Comparison of ENCODE assay signal across 8 mouse cellular contexts in genomic region chr13:14038911-14039291, GRCm38 (mm10). TPM values are rescaled to one million over a fixed set of nuclear protein-coding genes. Genes with fewer than 3 reads are reported as not detected.
DNase-seq lines count a peak whose midpoint lies in the region; ATAC-seq and TF ChIP-seq lines count a peak whose summit lies in the region.

No protein-coding gene starts in this region.

- peak overlapping the region; percentile 90 for H3K9ac ChIP-seq in midbrain, embryonic 13.5 days (replicated peaks)

- 3% methylated on average over 8 of the region's 8 CpGs for WGBS in hindbrain, embryonic 10.5 days
- WGBS in midbrain, embryonic 13.5 days: 4% methylated on average over 8 of the region's 8 CpGs

- intact Hi-C loops in left cerebral cortex, postnatal 25 days (cut with DNase I): loop anchor here (1.0 to 2.0 kb wide), 2 partner anchors 24 to 84 kb away; partner anchors contain the start of genes Arid4b, B3galnt2 and Ggps1
- intact Hi-C loops in left cerebral cortex, postnatal 14 days (cut with DNase I): loop anchor here (5.0 kb wide), 1 partner anchor 87 kb away; the partner anchor contains the start of gene B3galnt2
- intact Hi-C loops in left cerebral cortex, postnatal 36 days (cut with DNase I): loop anchor here (2.0 kb wide), 2 partner anchors 24 to 84 kb away; partner anchors contain the start of genes Arid4b, B3galnt2 and Ggps1

- peak overlapping the region; percentile 84 for H3K4me2 ChIP-seq in midbrain, embryonic 13.5 days (replicated peaks)

- TF ChIP-seq POLR2A in bone marrow macrophage, adult 2 months (IDR thresholded peaks at IDR 0.05; ENCODE audit: borderline replicate concordance, low read depth, low read length): no peak

- DNase-seq in left cerebral cortex, postnatal 25 days (ENCODE audit: low spot score in 2 of 2): peak; percentile 17 to 31
- DNase-seq in left cerebral cortex, postnatal 14 days (ENCODE audit: low spot score in 2 of 2): no peak
- DNase-seq in hindbrain, embryonic 10.5 days (ENCODE audit: low spot score): no peak
- DNase-seq in left cerebral cortex, postnatal 36 days (ENCODE audit: low spot score in 2 of 2): no peak
- no peak for DNase-seq in natural killer cell, adult 2 months (ENCODE audit: low spot score in 2 of 2)
- DNase-seq in lung, postnatal 14 days: no peak

- ATAC-seq in midbrain, embryonic 13.5 days: peak; percentile 70

- peaks cover 22% of the 10 kb centered on the region for H3K4me1 ChIP-seq in bone marrow macrophage, adult 2 months (ENCODE audit: control insufficient read depth, insufficient read depth, low read length)
- H3K4me1 ChIP-seq in hindbrain, embryonic 10.5 days (replicated peaks): peaks cover 17% of the 10 kb centered on the region
- peaks cover 22% of the 10 kb centered on the region for H3K4me1 ChIP-seq in midbrain, embryonic 13.5 days (replicated peaks)

- H3K9me3 ChIP-seq in hindbrain, embryonic 10.5 days: no peaks in the 10 kb centered on the region
- H3K9me3 ChIP-seq in midbrain, embryonic 13.5 days: no peaks in the 10 kb centered on the region

- H3K27me3 ChIP-seq in hindbrain, embryonic 10.5 days (ENCODE audit: insufficient read depth, poor library complexity, severe bottlenecking): no peaks in the 10 kb centered on the region; the same call in 1 of the 2 replicates
- H3K27me3 ChIP-seq in midbrain, embryonic 13.5 days: no peaks in the 10 kb centered on the region

- H3K27ac ChIP-seq in bone marrow macrophage, adult 2 months (ENCODE audit: insufficient read depth, low read depth, low read length): no peak overlapping the region
- peak overlapping the region; percentile 98 for H3K27ac ChIP-seq in hindbrain, embryonic 10.5 days
- H3K27ac ChIP-seq in midbrain, embryonic 13.5 days: peak overlapping the region; percentile 97

- peaks cover 6% of the 10 kb centered on the region; the same call in 1 of the 2 replicates for H3K36me3 ChIP-seq in hindbrain, embryonic 10.5 days
- no peaks in the 10 kb centered on the region for H3K36me3 ChIP-seq in midbrain, embryonic 13.5 days

- H3K4me3 ChIP-seq in bone marrow macrophage, adult 2 months (ENCODE audit: insufficient read depth, low read length): peak overlapping the region; percentile 80
- peak overlapping the region; percentile 65 for H3K4me3 ChIP-seq in hindbrain, embryonic 10.5 days
- H3K4me3 ChIP-seq in midbrain, embryonic 13.5 days (replicated peaks): peak overlapping the region; percentile 68

- no peak for TF ChIP-seq CTCF in bone marrow macrophage, adult 2 months (IDR thresholded peaks at IDR 0.05; ENCODE audit: low read depth, low read length)

RNA-seq across cellular contexts. Expression of gene Tbce, which starts 0.5 kb away (rescaled TPM):
- 10 to 100 TPM; 76.5 to 79.1 TPM for total RNA-seq in left cerebral cortex, postnatal 25 days (2021)
- total RNA-seq in left cerebral cortex, postnatal 14 days (2021): 10 to 100 TPM; 60.1 to 66.9 TPM
- polyA plus RNA-seq in bone marrow macrophage, adult 2 months (2012; ENCODE audit: insufficient read depth, insufficient read length, missing spikeins): 65.1 and 107 TPM in 2 replicates
- 49.3 and 60.3 TPM in 2 replicates for polyA plus RNA-seq in hindbrain, embryonic 10.5 days (2016; fragmentation: Nextera tagmentation; extraction: Ambion mirVana)
- 104 and 116 TPM in 2 replicates for polyA plus RNA-seq in midbrain, embryonic 13.5 days (2015; fragmentation: Nextera tagmentation; extraction: Ambion mirVana)
- total RNA-seq in left cerebral cortex, postnatal 36 days (2021): 10 to 100 TPM; 55.6 to 91.8 TPM

RNA-seq across cellular contexts. Expression of gene Arid4b, which starts 24.1 kb away (rescaled TPM):
- total RNA-seq in left cerebral cortex, postnatal 25 days (2021): 10 to 100 TPM; 46.1 to 50.5 TPM
- 10 to 100 TPM; 38.7 to 43.4 TPM for total RNA-seq in left cerebral cortex, postnatal 14 days (2021)
- 28.0 and 32.5 TPM in 2 replicates for polyA plus RNA-seq in bone marrow macrophage, adult 2 months (2012; ENCODE audit: insufficient read depth, insufficient read length, missing spikeins)
- polyA plus RNA-seq in hindbrain, embryonic 10.5 days (2016; fragmentation: Nextera tagmentation; extraction: Ambion mirVana): 55.0 and 66.6 TPM in 2 replicates
- polyA plus RNA-seq in midbrain, embryonic 13.5 days (2015; fragmentation: Nextera tagmentation; extraction: Ambion mirVana): 103 and 110 TPM in 2 replicates
- 10 to 100 TPM; 39.5 to 55.9 TPM for total RNA-seq in left cerebral cortex, postnatal 36 days (2021)

RNA-seq across cellular contexts. Expression of gene Ggps1, which starts 24.4 kb away (rescaled TPM):
- total RNA-seq in left cerebral cortex, postnatal 25 days (2021): 10 to 100 TPM; 61.4 to 62.7 TPM
- total RNA-seq in left cerebral cortex, postnatal 14 days (2021): 10 to 100 TPM; 48.3 to 54.1 TPM
- polyA plus RNA-seq in bone marrow macrophage, adult 2 months (2012; ENCODE audit: insufficient read depth, insufficient read length, missing spikeins): 26.6 and 29.9 TPM in 2 replicates
- polyA plus RNA-seq in hindbrain, embryonic 10.5 days (2016; fragmentation: Nextera tagmentation; extraction: Ambion mirVana): 57.2 and 65.2 TPM in 2 replicates
- 72.8 and 85.2 TPM in 2 replicates for polyA plus RNA-seq in midbrain, embryonic 13.5 days (2015; fragmentation: Nextera tagmentation; extraction: Ambion mirVana)
- total RNA-seq in left cerebral cortex, postnatal 36 days (2021): 10 to 100 TPM; 64.1 to 66.1 TPM

Comparison
In these comparisons a context has a peak if more than half of its experiments do, and no peak if none do; other contexts are left out.
1. DNase-seq: peak in left cerebral cortex, postnatal 25 days (2 of 2); none in left cerebral cortex, postnatal 14 days (0 of 2), hindbrain, embryonic 10.5 days (single experiment), left cerebral cortex, postnatal 36 days (0 of 2), natural killer cell, adult 2 months (0 of 2) and lung, postnatal 14 days (single experiment).
2. Peak in every context shown above with its lines, with median percentiles within 50 percentile points of each other: H3K4me3 ChIP-seq.